Mouse (Mus musculus) NIH3T3 (cell line): ENCODE results near the gene Acox3.
"Not testable (repeated sequence)": the region's sequence is repeated elsewhere in the genome, so short reads cannot be mapped to it uniquely, and the experiment has no call there.

Experiments
- DNase-seq: peaks from one replicate; pipeline ENCODE4 v3.0.0-alpha.2; 2012; ENCODE audit warnings: low read depth

Acox3 gene

GRCm38 (mm10) chr5:35576409-35577020 is 6.3 kb upstream of the Acox3 start:
- no peak for DNase-seq

- no peak for DNase-seq
These were observed 4.4 kb upstream of the Acox3 start for GRCm38 (mm10) chr5:35578411-35578810.

- no peak for DNase-seq
These were observed 3.5 kb upstream of the Acox3 start for GRCm38 (mm10) chr5:35579247-35579893.

- no peak for DNase-seq
These were observed 2.5 kb upstream of the Acox3 start for GRCm38 (mm10) chr5:35580156-35580922.

GRCm38 (mm10) chr5:35583221-35583783 is 462 bp downstream of the Acox3 start:
- no peak for DNase-seq

- not testable (repeated sequence) for DNase-seq
These were observed 1.4 kb downstream of the Acox3 start for GRCm38 (mm10) chr5:35584259-35584658.

GRCm38 (mm10) chr5:35591497-35591896 is 8.7 kb downstream of the Acox3 start:
- no peak for DNase-seq

- peak; percentile 17 for DNase-seq
These were observed 9.4 kb downstream of the Acox3 start for GRCm38 (mm10) chr5:35592081-35592736.

- DNase-seq, result no peak
These were observed 10.0 kb downstream of the Acox3 start for GRCm38 (mm10) chr5:35592824-35593223.

- DNase-seq, result no peak
These were observed 10.4 kb downstream of the Acox3 start for GRCm38 (mm10) chr5:35593272-35593671.

GRCm38 (mm10) chr5:35594768-35595167 is 11.9 kb downstream of the Acox3 start:
- no peak for DNase-seq

GRCm38 (mm10) chr5:35595706-35596105 is 12.9 kb downstream of the Acox3 start:
- DNase-seq, result peak; percentile 93

GRCm38 (mm10) chr5:35596169-35597160 is 13.6 kb downstream of the Acox3 start:
- no peak for DNase-seq

- no peak for DNase-seq
These were observed 17.4 kb downstream of the Acox3 start for GRCm38 (mm10) chr5:35600233-35600632.

GRCm38 (mm10) chr5:35601526-35601925 is 18.7 kb downstream of the Acox3 start:
- no peak for DNase-seq

- peak; percentile 20 for DNase-seq
These were observed 22.5 kb downstream of the Acox3 start for GRCm38 (mm10) chr5:35605355-35605754.

GRCm38 (mm10) chr5:35606800-35607199 is 24.0 kb downstream of the Acox3 start:
- no peak for DNase-seq

GRCm38 (mm10) chr5:35607784-35608183 is 24.9 kb downstream of the Acox3 start:
- DNase-seq, result peak; percentile 34

- DNase-seq, result no peak
These were observed 25.7 kb downstream of the Acox3 start for GRCm38 (mm10) chr5:35608559-35608958.

GRCm38 (mm10) chr5:35609381-35609780 is 26.5 kb downstream of the Acox3 start:
- DNase-seq, result peak; percentile 59

GRCm38 (mm10) chr5:35609971-35610370 is 27.1 kb downstream of the Acox3 start:
- no peak for DNase-seq
